Mouse (Mus musculus): ENCODE data around the gene Dmpk.

- TF ChIP-seq CTCF (IDR thresholded peaks at IDR 0.05; ENCODE audit: low read depth) = no peak
- TF ChIP-seq EP300 (IDR thresholded peaks at IDR 0.05; ENCODE audit: low read depth) = no peak
These were observed 5.9 kb upstream of the Dmpk start for GRCm38 (mm10) chr7:19077761-19078160.
